8 mouse cellular contexts compared by ENCODE assay signal in genomic region chr19:9135512-9136331, GRCm38 (mm10). TPM values are rescaled to one million over a fixed set of nuclear protein-coding genes. Genes with fewer than 3 reads are reported as not detected.
DNase-seq lines count a peak whose midpoint lies in the region; ATAC-seq and TF ChIP-seq lines count a peak whose summit lies in the region.

TSS of gene Asrgl1 (minus strand) at chr19:9135636.

- peak; percentile 94 for DNase-seq in CD4-positive, CD25-positive, alpha-beta regulatory T cell, adult 2 months (ENCODE audit: low read depth, low spot score)
- DNase-seq in brain, embryonic 18.5 days (ENCODE audit: low read depth, low spot score): peak; percentile 73
- peak; percentile 68 for DNase-seq in liver, adult 2 months (ENCODE audit: extremely low read depth, low read depth, low spot score)
- peak; percentile 90 to 91 for DNase-seq in spleen, postnatal 36 days (ENCODE audit: low spot score in 2 of 2)

- no peaks in the 10 kb centered on the region for H3K9me3 ChIP-seq in erythroblast, embryonic 14.5 days (ENCODE audit: control insufficient read depth, low read length)
- no peaks in the 10 kb centered on the region for H3K9me3 ChIP-seq in heart, embryonic 12.5 days (replicated peaks)
- no peaks in the 10 kb centered on the region for H3K9me3 ChIP-seq in kidney, embryonic 16.5 days (ENCODE audit: low read length)

- no peak within 1 kb of the TSS for H3K27ac ChIP-seq in heart, embryonic 12.5 days (ENCODE audit: poor library complexity, severe bottlenecking)
- H3K27ac ChIP-seq in kidney, embryonic 16.5 days (ENCODE audit: low read length): no peak within 1 kb of the TSS
- H3K27ac ChIP-seq in liver, adult 2 months (replicated peaks; ENCODE audit: insufficient read depth, low read depth, low read length): peak within 1 kb of the TSS; percentile 7; the same call in 1 of the 2 replicates

- peak; percentile 93 for ATAC-seq in heart, embryonic 12.5 days (ENCODE audit: insufficient number of reproducible peaks, low FRiP score)
- peak; percentile 98 for ATAC-seq in kidney, embryonic 16.5 days (ENCODE audit: low FRiP score, low TSS enrichment)
- ATAC-seq in monocyte, adult 5-6 weeks (replicated peaks; ENCODE audit: insufficient number of reproducible peaks, low FRiP score, low TSS enrichment, poor library complexity, severe bottlenecking): peak; percentile 73

- H3K4me2 ChIP-seq in heart, embryonic 12.5 days: peak within 1 kb of the TSS; percentile 99
- peak within 1 kb of the TSS; percentile 90 for H3K4me2 ChIP-seq in kidney, embryonic 16.5 days (replicated peaks; ENCODE audit: low read depth, low read length)

- TF ChIP-seq CTCF in liver, adult 2 months (IDR thresholded peaks at IDR 0.05; ENCODE audit: low read depth, low read length): no peak

- no peaks in the 10 kb centered on the region for H3K79me2 ChIP-seq in liver, adult 2 months (ENCODE audit: control insufficient read depth, insufficient read depth, low read length)

- H3K36me3 ChIP-seq in erythroblast, embryonic 14.5 days (ENCODE audit: control insufficient read depth): peaks cover 8% of the 10 kb centered on the region
- H3K36me3 ChIP-seq in heart, embryonic 12.5 days: no peaks in the 10 kb centered on the region; the same call in 1 of the 2 replicates
- H3K36me3 ChIP-seq in kidney, embryonic 16.5 days (ENCODE audit: insufficient read depth, low read length): no peaks in the 10 kb centered on the region
- H3K36me3 ChIP-seq in liver, adult 2 months (ENCODE audit: control insufficient read depth, insufficient read depth, low read length): no peaks in the 10 kb centered on the region

- H3K4me1 ChIP-seq in erythroblast, embryonic 14.5 days (ENCODE audit: control insufficient read depth): peaks cover 29% of the 10 kb centered on the region
- 0 out of 2 replicates have a peak, but pooled peaks cover 5% of the 10 kb centered on the region for H3K4me1 ChIP-seq in heart, embryonic 12.5 days (replicated peaks)
- peaks cover 21% of the 10 kb centered on the region for H3K4me1 ChIP-seq in kidney, embryonic 16.5 days (ENCODE audit: insufficient read depth, low read length)
- H3K4me1 ChIP-seq in liver, adult 2 months (ENCODE audit: control insufficient read depth, insufficient read depth, low read length): 0 out of 2 replicates have a peak, but pooled peaks cover 3% of the 10 kb centered on the region

- peak within 1 kb of the TSS; percentile 83 for H3K9ac ChIP-seq in heart, embryonic 12.5 days
- H3K9ac ChIP-seq in kidney, embryonic 16.5 days (replicated peaks; ENCODE audit: low read length): peak within 1 kb of the TSS; percentile 75
- peak within 1 kb of the TSS; percentile 76 for H3K9ac ChIP-seq in liver, adult 2 months (ENCODE audit: low read depth, low read length)

- TF ChIP-seq POLR2A in liver, adult 2 months (IDR thresholded peaks at IDR 0.05; ENCODE audit: extremely low read depth, insufficient read depth, low read length): peak; percentile 69

- WGBS in heart, embryonic 12.5 days: 10% methylated on average over 31 of the region's 31 CpGs
- 12% methylated on average over 31 of the region's 31 CpGs for WGBS in kidney, embryonic 16.5 days
- WGBS in liver, adult 2 months: 14% methylated on average over 31 of the region's 31 CpGs

- peaks cover 3% of the 10 kb centered on the region for H3K27me3 ChIP-seq in erythroblast, embryonic 14.5 days (ENCODE audit: control insufficient read depth)
- H3K27me3 ChIP-seq in heart, embryonic 12.5 days (replicated peaks): no peaks in the 10 kb centered on the region
- no peaks in the 10 kb centered on the region for H3K27me3 ChIP-seq in kidney, embryonic 16.5 days (ENCODE audit: insufficient read depth, low read length)
- no peaks in the 10 kb centered on the region for H3K27me3 ChIP-seq in liver, adult 2 months (ENCODE audit: control insufficient read depth, insufficient read depth, low read length)

- H3K4me3 ChIP-seq in erythroblast, embryonic 14.5 days (replicated peaks): peak within 1 kb of the TSS; percentile 75
- H3K4me3 ChIP-seq in heart, embryonic 12.5 days: peak within 1 kb of the TSS; percentile 75
- peak within 1 kb of the TSS; percentile 71 for H3K4me3 ChIP-seq in kidney, embryonic 16.5 days (ENCODE audit: low read length)
- H3K4me3 ChIP-seq in liver, adult 2 months (ENCODE audit: insufficient read depth, low read depth, low read length): peak within 1 kb of the TSS; percentile 76

RNA-seq across cellular contexts. Expression of gene Asrgl1, which starts in this region (rescaled TPM):
- polyA plus RNA-seq in erythroblast, embryonic 14.5 days (2012): 2.1 and 3.6 TPM in 2 replicates
- 11.3 and 14.1 TPM in 2 replicates for polyA plus RNA-seq in heart, embryonic 12.5 days (2016; fragmentation: Nextera tagmentation; extraction: Ambion mirVana)
- 15.0 and 15.1 TPM in 2 replicates for polyA plus RNA-seq in kidney, embryonic 16.5 days (2015; fragmentation: Nextera tagmentation; extraction: Ambion mirVana)
- total RNA-seq in liver, adult 2 months (2014; rRNA removed): 5.7 and 7.6 TPM in 2 replicates
- polyA plus RNA-seq in liver, adult 2 months (2012; rRNA removed): 1.7 and 2.0 TPM in 2 replicates
- total RNA-seq in monocyte, adult 5-6 weeks (2017): 6.1 to 14.4 TPM (median 7.8 TPM) in 3 replicates
